Mouse (Mus musculus) left cerebral cortex, postnatal 14 days (tissue): ENCODE measurements around the gene Slc37a1. TPM values are rescaled to one million over a fixed set of nuclear protein-coding genes. Genes with fewer than 3 reads are reported as not detected.

Experiments used
- DNase-seq, 2 experiments: peaks; one replicate each; pipeline ENCODE4 v3.0.0; 2021 to 2022; ENCODE audit warnings: low spot score in 2 of 2, mixed read lengths in 1 of 2
- intact Hi-C: fragments of 180-260 bp; cut with DNase I; formaldehyde crosslinking; loops from one replicate; pipeline ENCODE4 v1.15.1; 2025
- total RNA-seq, 2 experiments: library from RNA; stranded (reverse); gene quantifications; 2 replicates each; pipeline ENCODE4 v1.2.3; 2021

Slc37a1 gene
- total RNA-seq, 2 experiments from 2014 or later, result 4.7 to 6.6 TPM

DNA sequence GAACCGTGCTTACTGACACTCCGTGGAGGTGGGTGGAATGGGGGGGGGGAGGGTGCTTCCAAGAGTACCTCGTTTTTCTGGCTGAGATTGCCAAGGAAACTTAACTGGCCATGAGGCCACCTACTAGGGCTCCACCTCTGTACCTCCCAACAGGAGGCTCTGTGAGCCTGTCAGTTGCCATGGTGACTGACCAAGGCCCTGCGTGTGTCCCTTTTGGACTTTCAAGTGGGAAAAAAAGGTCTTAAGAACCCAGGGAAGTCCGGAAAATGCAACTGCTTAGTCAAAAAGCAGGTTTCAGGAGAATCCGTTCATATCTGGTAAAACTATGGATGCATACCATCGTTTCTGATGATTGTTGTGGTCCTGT lies 3.9 kb upstream of the Slc37a1 start:
- intact Hi-C loops, result no loop called here
- no peak for DNase-seq

DNA sequence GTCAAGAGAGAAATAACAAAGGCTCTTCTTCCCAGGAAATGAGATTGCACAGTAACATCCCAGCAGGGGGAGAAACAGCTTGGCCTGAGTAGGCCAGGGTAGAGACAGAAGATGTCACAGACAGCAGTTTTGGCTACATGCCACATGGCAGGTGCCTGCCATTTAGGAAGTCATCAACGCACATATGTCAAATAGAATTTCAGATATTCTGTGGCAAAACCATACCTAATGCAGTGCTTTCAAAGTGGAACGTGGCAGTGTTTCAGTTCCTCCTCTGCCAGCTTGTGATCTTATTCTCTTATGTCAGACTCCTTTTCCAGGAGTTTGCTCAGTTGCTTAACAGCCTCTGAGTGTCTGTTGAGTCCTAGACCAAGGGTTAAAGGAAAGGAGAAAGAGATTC lies 725 bp upstream of the Slc37a1 start:
- intact Hi-C loops, result no loop called here
- no peak for DNase-seq

DNA sequence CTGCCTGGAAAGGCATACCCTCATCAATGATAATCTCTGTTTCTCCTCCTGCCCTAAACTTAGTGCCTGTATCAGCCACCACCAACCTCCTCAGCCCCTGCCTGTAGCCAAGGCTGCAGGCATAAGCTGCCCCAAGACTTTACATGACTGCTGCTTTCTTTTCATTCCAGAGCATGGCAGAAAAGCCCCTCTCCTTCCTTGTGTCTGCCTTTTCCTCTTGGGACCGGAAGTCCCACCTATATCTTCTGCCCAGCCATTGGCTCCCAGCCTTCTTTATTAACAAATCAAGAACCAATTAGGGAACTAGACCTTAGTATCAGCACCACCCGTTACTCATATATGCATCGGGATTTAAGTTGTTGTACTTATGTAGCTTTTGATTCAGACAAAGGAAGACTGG lies 624 bp downstream of the Slc37a1 start:
- intact Hi-C loops, result no loop called here
- DNase-seq, result no peak

DNA sequence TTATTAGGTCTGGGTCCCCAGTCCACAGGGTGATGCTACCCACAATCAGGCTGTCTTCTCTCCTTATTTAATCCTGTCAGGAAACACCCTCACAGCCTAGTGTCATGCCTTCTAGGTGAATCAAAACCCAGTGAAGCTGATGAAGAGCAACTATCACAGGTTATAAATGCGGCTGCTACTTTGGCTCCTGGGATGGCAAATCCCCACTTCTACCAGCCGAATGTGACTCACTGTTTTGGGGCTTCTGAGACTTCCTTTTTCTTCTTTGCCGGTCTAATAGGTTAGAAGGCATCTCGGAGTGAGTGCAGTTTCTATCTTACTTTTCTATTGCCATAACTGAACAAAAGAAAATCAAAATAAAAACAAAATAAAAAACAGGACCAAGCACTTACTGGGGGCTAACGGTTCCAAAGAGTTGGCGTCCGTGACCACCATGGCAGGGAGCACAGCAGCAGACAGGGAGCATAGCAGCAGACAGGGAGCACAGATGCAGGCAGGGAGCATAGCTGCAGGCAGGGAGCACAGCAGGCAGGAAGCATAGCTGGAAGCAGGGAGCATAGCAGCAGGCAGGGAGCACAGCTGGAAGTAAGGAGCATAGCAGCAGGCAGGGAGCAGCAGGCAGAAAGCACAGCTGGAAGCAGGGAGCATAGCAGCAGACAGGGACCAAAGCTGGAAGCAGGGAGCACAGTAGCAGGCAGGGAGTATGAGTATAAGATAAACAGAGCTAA lies 2.6 kb downstream of the Slc37a1 start:
- DNase-seq, result no peak
- intact Hi-C loops, result no loop called here

DNA sequence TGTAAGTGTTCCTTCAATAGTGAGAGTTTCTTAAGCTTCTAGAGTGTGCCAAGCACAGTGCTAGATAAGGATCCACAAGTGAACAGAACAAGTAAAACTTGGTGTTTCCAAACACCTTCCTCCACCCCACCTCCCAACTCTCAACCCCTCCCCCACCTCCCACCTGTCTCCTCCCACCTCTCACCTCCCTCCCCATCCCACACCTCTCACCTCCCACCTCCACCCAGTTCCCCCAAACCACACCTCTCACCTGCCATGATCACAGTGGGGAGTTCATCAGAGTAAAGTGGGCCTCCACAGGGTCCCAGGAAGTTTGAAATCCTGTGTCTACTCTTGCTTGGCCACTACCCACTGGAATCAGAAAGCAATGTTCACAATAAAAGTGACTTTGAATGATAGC lies 3.7 kb downstream of the Slc37a1 start:
- intact Hi-C loops, result no loop called here
- no peak for DNase-seq

DNA sequence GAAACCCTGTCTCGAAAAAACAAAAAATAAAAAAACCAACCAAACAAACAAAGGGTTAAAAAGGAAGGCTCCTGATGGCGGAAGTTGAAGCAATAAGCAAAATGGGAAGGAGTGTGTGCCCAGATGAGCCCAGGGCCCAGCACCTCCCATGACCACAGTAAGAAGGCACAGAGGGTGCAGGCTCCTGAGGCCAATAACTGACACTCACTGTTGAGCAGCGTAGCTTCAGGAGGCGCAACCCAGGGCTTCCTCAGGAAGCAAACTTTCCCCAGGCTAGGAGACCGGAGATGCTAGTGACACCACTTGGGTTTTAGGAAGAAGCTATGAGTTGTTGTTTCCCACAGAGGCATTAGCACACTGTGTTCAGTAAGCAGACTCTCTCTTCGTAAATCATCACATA lies 4.3 kb downstream of the Slc37a1 start:
- no peak for DNase-seq
- intact Hi-C loops, result no loop called here

DNA sequence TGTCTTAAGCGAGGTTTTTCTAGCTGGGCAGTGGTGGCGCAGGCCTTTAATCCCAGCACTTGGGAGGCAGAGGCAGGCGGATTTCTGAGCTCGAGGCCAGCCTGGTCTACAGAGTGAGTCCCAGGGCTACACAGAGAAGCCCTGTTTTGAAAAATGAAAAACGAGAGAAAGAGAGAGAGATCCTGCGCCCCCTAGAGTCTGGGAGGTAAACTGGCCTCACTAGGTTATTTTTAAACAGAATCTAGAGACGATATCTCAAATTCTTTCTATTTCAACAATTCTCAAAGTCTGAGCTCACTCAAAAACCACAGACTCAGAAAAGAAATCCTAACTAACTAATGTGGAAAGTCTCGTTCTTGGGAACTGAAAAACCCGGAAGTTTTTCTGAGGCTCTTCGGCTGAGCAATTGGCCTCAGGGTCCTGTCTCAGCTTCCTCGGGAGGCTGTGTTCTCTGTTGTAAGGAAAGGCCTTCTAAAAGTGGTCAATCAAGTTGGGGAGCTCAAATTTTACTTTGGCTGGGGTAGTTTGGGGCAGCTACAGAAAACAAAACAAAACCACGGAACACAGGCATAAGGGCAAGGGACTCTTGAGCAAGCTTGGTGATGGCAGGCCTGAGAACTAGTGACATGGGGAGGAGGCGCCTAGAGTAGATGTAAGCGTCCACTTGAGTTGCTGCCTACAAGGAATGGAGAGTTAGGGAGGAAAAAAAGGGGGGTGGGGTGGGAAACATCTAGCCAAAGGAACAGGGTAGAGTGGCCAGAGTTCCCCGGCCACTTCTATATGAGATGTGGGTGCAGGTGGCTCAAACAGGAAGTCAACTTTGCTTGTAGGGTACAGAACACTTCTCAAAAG lies 8.0 kb downstream of the Slc37a1 start:
- no peak for DNase-seq
- intact Hi-C loops, result no loop called here

DNA sequence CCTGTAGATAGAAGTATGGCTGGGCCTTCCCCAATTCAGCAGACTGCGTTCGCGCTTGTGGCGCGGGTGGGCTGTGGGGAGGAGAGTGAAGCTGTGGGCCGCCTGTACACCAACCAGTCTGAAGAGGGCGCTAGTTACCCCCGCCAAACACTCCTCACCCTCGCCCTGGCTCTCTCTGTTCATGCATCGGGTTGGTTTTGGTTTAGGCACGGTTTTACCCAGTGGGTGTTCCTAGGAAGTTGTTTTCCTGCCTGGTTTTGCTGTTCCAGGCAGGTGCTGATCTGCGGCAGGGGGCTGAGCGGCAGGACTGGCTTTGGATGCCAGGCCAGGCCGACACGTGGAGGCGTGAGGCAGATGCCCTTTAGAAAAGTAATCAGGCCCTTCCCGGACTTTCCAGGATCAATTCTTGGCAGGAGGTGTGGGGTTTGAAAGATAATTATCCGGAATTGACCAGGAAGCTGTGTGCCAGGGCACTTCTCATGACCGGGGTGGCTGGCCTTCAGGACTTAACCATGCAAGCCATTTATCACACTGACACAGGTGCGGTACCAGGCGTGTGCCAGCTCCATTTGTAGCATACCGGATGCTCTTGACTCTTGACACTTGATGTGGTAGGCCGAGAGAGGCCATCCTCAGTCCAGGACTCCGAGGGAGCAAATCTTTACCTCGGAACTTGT lies 8.8 kb downstream of the Slc37a1 start:
- no peak for DNase-seq
- intact Hi-C loops, result no loop called here

DNA sequence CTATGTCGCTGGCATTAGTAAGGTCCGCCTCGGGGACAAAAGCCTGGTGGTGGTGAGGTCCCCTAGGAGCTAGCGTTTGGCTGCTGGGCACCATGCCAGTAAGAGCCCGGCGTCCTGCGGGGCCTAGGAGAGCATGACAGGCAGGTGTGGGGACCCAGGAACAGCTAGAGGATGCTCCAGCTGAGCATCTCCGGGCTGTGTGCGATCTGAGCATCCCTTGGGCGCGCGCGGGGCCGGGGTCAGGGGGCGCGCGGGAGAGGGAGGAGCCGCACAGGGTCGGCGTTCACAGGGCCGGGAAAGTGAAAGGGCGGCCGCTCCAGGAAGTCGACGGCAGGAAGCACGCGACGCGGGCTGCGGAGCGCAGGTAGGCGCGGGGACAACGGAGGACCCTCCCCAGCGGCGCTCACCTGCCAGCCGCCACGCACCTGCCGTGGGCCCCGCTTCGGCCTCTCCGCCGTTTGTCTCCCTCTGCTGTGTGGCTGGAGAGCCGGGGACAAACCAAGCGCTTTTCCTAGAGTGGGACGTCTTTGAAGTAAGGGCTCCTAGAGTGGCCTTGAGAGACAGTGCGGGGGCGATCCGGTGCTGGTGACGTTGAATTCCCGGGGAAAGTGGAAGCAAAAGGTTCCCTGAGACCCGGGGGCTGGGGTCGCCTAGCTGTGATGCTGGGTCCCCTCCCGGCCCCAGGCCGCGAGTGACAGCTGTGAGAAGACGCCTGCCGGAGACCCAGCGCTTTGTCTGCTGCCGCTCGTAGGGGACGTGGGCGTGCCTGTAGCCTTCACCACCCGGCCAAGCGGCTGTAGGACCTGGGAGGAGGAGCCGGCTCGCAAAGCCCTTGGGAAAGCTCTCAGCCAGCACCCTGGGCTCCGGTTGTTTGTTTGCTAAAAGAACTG lies 9.5 kb downstream of the Slc37a1 start:
- intact Hi-C loops, result no loop called here

DNA sequence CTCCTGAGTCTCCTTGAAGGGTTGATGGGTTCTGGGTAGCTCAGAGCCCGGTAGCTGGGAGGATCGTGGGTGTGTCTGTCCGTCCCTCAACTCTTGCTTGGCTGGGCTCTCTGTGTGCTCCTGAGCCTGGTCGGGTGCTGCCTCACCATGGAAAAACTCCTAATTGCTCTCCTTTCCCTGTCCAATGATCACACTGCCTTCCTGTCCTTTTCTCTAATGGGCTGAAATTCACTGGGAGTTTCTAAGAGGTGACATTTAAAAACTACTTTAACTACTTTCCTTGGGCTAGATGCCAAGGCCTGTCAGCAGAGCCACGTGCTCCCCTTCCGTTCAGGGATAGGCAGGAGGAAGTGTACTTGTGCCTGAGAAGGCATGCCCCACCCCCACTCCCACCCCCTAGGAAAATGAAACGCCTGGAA lies 10.9 kb downstream of the Slc37a1 start:
- peak in 1 of 2 experiments; percentile 77 for DNase-seq
- intact Hi-C loops, result no loop called here

More for the DNA sequence above, 9.5 kb downstream of the Slc37a1 start:
- peak; percentile 68 to 71 for DNase-seq

DNA sequence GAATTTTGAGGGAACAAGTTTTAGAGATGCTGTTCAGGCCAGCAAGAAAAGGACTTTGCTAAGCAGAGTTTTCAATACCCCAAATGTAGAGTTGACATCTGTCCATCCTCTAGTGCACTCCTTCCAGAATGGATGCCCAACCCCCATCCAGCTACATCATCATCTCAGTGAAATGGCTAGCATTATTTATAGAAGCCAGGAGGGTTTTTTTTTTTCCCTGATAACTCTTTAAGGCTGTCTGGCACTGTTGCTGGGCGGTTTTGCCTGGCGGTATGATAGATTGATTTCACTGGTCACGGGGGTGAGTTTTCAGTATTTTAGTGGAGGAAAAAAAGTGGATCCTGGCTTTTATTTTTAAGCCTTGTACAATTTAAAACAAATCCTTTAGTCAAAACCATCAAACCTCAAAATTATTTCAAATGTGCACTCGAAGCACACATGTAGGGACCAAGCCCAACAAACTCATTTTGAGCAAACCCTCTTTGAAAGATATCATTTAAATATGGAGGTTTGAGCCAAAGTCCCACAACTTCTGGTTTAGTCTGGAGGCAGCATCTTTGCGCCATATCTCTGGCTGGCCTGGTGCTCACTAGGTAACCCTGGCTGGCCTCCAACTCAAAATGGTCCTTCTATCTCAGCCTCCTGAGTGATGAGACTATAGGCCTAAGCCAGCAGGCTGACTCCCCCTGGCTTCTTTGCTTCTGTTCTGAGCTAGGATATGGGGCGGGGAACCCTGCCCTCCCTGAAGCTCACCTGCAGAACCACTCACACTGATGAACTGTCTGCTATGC lies 12.0 kb downstream of the Slc37a1 start:
- intact Hi-C loops, result no loop called here
- DNase-seq, result no peak

DNA sequence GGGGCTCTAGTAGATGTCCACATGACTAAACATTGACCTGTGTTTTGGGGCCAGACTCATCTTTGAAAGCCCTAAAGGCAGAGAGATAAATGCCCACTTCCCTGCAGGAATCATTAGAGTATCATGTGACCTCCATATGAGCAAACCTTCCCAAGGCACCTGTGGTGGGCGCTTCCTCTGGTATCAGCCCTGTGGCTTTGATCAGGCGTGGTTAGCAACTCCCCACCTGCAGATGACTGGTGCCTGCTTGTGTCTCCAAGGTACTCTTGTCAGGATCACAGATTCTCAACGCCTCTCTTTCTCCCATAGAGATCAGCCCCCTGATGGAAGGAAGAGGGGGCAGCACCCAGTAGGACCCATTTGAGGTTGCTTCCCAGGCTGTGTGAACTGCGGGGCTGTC lies 13.4 kb downstream of the Slc37a1 start:
- no peak for DNase-seq
- intact Hi-C loops, result no loop called here

DNA sequence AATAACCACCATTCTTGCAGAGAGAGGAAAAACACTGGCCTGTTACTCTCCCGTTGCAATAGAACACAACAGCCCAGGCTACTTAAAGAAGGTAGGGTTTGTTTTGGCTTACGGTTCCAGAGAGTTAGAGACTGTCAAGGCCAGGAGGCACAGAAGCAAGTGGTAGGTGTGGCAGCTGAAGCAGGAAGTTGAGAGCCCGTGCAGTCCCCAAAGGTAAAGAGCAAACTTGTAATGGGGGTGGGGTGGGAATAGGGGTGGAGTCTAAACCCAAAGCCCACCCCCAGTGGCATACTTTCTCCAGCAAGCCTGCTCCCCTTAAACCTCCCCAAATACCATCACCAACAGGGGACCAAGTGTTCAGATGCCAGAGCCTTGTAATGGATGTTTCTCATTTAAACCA lies 14.1 kb downstream of the Slc37a1 start:
- intact Hi-C loops, result no loop called here

DNA sequence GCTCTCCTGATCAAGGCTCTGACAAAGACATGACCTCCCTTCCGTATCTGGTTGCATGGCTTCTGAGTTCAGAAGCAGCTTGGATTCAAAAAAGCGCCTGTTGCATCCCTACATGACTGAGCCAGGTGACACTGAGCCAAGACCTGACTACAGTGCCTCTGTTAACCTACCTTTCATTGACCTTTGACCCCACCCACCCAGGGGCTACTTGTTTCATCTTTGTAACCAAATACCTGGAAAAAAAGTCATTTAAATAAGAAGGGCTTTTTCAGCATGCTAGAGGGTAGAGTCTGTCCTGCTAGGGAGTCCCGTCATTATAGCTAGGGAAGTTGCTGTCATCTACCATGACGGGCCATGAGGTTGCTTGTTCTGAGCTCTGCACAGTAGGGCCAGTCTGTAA lies 16.8 kb downstream of the Slc37a1 start:
- intact Hi-C loops, result no loop called here
- no peak for DNase-seq

More for the DNA sequence above, 14.1 kb downstream of the Slc37a1 start:
- DNase-seq, result no peak

DNA sequence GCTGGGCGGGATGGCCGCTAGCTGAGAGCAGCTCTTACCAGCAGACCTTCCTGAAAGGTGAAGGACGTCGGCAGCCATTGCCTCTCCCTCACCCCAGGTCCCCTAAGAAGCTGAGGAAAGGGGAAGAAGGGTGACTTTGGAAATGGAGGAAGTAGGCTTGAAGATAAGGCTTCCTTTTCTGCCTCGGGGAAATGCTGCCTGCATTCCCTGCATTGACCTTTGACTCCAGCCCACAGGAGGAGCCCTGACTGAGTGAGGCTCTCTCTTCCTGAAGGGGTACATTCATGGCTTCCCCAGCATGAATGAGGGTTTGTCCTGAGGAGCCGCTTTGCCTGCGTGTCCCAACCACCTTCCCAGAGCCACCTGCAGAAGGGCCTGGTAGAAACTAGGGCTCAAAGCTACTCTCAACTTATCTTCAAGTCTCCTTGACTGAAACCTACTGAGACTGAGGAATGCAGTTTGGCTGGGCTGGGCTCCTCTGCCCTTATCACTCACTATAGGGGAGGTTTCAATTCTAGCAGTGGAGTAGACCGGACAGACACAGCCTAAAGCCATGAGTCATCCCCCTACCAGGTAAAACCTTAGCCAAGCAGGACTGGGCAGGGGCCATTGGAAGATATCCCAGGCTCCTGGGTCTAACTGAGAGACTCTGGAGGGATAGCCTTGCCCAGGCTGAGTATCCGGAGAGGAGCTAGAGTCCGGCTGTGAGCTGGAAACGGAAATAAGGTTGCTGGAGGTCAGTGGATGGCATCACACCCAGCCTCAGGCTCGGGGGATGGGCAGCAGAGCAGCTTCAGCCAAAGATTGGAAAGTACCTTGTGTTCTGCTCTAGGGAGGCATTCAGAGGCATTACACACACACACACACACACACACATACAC lies 18.5 kb downstream of the Slc37a1 start:
- intact Hi-C loops, result no loop called here

DNA sequence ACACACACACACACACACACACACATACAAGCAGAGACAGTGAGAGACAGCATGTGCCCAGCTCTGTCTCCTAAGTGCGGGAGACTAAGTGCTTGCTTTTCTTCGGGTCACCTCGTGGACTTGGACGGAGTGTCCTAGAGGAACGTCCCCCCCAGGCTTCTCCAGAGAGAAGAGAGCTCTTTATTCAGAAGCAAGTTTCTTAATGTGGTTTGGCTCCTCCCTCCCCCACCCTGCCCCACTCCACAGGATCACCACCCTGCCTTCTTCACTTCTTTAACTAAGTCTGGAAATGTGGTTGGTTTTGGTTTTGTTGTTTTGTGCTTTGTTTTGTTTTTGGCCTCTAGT lies 19.2 kb downstream of the Slc37a1 start:
- DNase-seq, result no peak
- intact Hi-C loops, result no loop called here

More for the DNA sequence above, 18.5 kb downstream of the Slc37a1 start:
- DNase-seq, result peak in 1 of 2 experiments; percentile 73

DNA sequence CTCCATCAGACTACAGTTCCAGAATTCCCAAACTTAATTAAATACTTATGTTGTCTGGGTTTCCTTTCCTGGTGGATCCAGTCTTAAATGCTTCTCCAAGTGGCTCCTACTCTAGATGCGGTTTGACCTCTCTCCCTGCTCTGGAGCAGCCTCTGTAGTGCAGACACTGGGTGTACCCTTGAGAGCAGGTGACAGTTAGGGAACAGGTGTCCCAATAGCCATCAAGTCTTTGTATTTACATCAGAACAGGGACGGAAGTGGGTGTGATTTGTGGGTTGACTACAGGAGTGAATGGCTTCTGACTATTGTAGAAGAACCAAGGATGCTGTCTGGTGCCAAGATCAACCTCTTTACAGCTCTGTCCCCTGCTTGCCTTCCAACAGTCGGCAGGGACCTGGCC lies 21.2 kb downstream of the Slc37a1 start:
- intact Hi-C loops, result loop anchor here (1.0 kb wide), 1 partner anchor 53 kb away; no protein-coding TSS in a partner anchor

More for the DNA sequence above, 21.2 kb downstream of the Slc37a1 start:
- DNase-seq, result no peak
